Mouse (Mus musculus): ENCODE data around the gene Fgf12. TPM values are rescaled to one million over a fixed set of nuclear protein-coding genes. Genes with fewer than 3 reads are reported as not detected.

Gene Fgf12
- polyA plus RNA-seq, 2 experiments = 0.06 TPM; not detected in 1

GRCm38 (mm10) chr16:28454821-28455220 is 298.0 kb downstream of the Fgf12 start:
- no peak overlapping the region for H3K4me2 ChIP-seq (ENCODE audit: low read depth)
- 36% methylated on average over 3 of the region's 3 CpGs for WGBS (ENCODE audit: insufficient replicate concordance)
- H3K9me3 ChIP-seq (ENCODE audit: control insufficient read depth, low read length) = no peaks in the 10 kb centered on the region
- H3K4me3 ChIP-seq (ENCODE audit: insufficient read depth in 1 of 2, low read depth in 2 of 2, low read length in 2 of 2) = no peak overlapping the region
- no peak overlapping the region for H3K27ac ChIP-seq
- no peak overlapping the region for H3K9ac ChIP-seq (replicated peaks)
- no peaks in the 10 kb centered on the region for H3K4me1 ChIP-seq (replicated peaks; ENCODE audit: control insufficient read depth in 2 of 2, insufficient read depth in 2 of 2, low read length in 1 of 2)
- DNase-seq (ENCODE audit: low read depth in 3 of 3, low spot score in 3 of 3) (no peak), ATAC-seq (ENCODE audit: insufficient read depth) (no peak)
- H3K36me3 ChIP-seq (replicated peaks; ENCODE audit: control insufficient read depth, insufficient read depth, low read depth) = no peaks in the 10 kb centered on the region
- TF ChIP-seq EP300 (IDR thresholded peaks at IDR 0.05; ENCODE audit: low read depth) (no peak), CTCF (IDR thresholded peaks at IDR 0.05; ENCODE audit: low read depth) (no peak)
- H3K27me3 ChIP-seq (ENCODE audit: control insufficient read depth, insufficient read depth, low read length) = no peaks in the 10 kb centered on the region

GRCm38 (mm10) chr16:28447114-28447455 is 305.8 kb downstream of the Fgf12 start:
- no peak overlapping the region for H3K27ac ChIP-seq

GRCm38 (mm10) chr16:28446334-28447113 is 306.3 kb downstream of the Fgf12 start:
- DNase-seq (ENCODE audit: low read depth in 3 of 3, low spot score in 3 of 3) = no peak
- H3K9me3 ChIP-seq (ENCODE audit: control insufficient read depth, low read length) = no peaks in the 10 kb centered on the region
- peak overlapping the region; percentile 6 to 39 for H3K4me3 ChIP-seq (ENCODE audit: insufficient read depth in 1 of 2, low read depth in 2 of 2, low read length in 2 of 2)
- peaks cover 43% of the 10 kb centered on the region for H3K27me3 ChIP-seq (ENCODE audit: control insufficient read depth, insufficient read depth, low read length)
- H3K9ac ChIP-seq (replicated peaks) = no peak overlapping the region
- no peaks in the 10 kb centered on the region for H3K4me1 ChIP-seq (replicated peaks; ENCODE audit: control insufficient read depth in 2 of 2, insufficient read depth in 2 of 2, low read length in 1 of 2)
- no peak overlapping the region for H3K27ac ChIP-seq
- no peak for ATAC-seq (ENCODE audit: insufficient read depth)
- no peaks in the 10 kb centered on the region for H3K36me3 ChIP-seq (replicated peaks; ENCODE audit: control insufficient read depth, insufficient read depth, low read depth)
- 2% methylated on average over 57 of the region's 82 CpGs for WGBS (ENCODE audit: insufficient replicate concordance)
- TF ChIP-seq EP300 (IDR thresholded peaks at IDR 0.05; ENCODE audit: low read depth) = no peak
- no peak for TF ChIP-seq CTCF (IDR thresholded peaks at IDR 0.05; ENCODE audit: low read depth)
- peak overlapping the region; percentile 44 for H3K4me2 ChIP-seq (ENCODE audit: low read depth)

More at GRCm38 (mm10) chr16:28447114-28447455, 305.8 kb downstream of the Fgf12 start:
- DNase-seq (ENCODE audit: low read depth in 3 of 3, low spot score in 3 of 3) = no peak
- H3K4me1 ChIP-seq (replicated peaks; ENCODE audit: control insufficient read depth in 2 of 2, insufficient read depth in 2 of 2, low read length in 1 of 2) = no peaks in the 10 kb centered on the region
- TF ChIP-seq EP300 (IDR thresholded peaks at IDR 0.05; ENCODE audit: low read depth) = no peak
- no peak for TF ChIP-seq CTCF (IDR thresholded peaks at IDR 0.05; ENCODE audit: low read depth)
- no peak overlapping the region for H3K9ac ChIP-seq (replicated peaks)
- H3K4me2 ChIP-seq (ENCODE audit: low read depth) = no peak overlapping the region; the same call in 1 of the 2 replicates
- no peak for ATAC-seq (ENCODE audit: insufficient read depth)
- peaks cover 43% of the 10 kb centered on the region for H3K27me3 ChIP-seq (ENCODE audit: control insufficient read depth, insufficient read depth, low read length)
- no peaks in the 10 kb centered on the region for H3K9me3 ChIP-seq (ENCODE audit: control insufficient read depth, low read length)
- H3K4me3 ChIP-seq (ENCODE audit: insufficient read depth in 1 of 2, low read depth in 2 of 2, low read length in 2 of 2) = no peak overlapping the region
- no peaks in the 10 kb centered on the region for H3K36me3 ChIP-seq (replicated peaks; ENCODE audit: control insufficient read depth, insufficient read depth, low read depth)
- 1% methylated on average over 4 of the region's 6 CpGs for WGBS (ENCODE audit: insufficient replicate concordance)

- Histone ChIP-seq H3K4me3 (ENCODE audit: insufficient read depth in 1 of 2, low read depth in 2 of 2, low read length in 2 of 2) (peak overlapping the region; percentile 6 to 39; a peak in 3 of 4 replicates), H3K36me3 (replicated peaks; ENCODE audit: control insufficient read depth, insufficient read depth, low read depth) (no peaks in the 10 kb centered on the region), H3K9me3 (ENCODE audit: control insufficient read depth, low read length) (no peaks in the 10 kb centered on the region), H3K4me1 (replicated peaks; ENCODE audit: control insufficient read depth in 2 of 2, insufficient read depth in 2 of 2, low read length in 1 of 2) (no peaks in the 10 kb centered on the region), H3K4me2 (ENCODE audit: low read depth) (peak overlapping the region; percentile 44), H3K27me3 (ENCODE audit: control insufficient read depth, insufficient read depth, low read length) (peaks cover 43% of the 10 kb centered on the region), H3K9ac (replicated peaks) (no peak overlapping the region), H3K27ac (no peak overlapping the region)
- under 1% methylated on average over 38 of the region's 42 CpGs for WGBS (ENCODE audit: insufficient replicate concordance)
- no peak for TF ChIP-seq CTCF (IDR thresholded peaks at IDR 0.05; ENCODE audit: low read depth)
- TF ChIP-seq EP300 (IDR thresholded peaks at IDR 0.05; ENCODE audit: low read depth) = no peak
- ATAC-seq (ENCODE audit: insufficient read depth) (no peak), DNase-seq (ENCODE audit: low read depth in 3 of 3, low spot score in 3 of 3) (no peak)
Measured at GRCm38 (mm10) chr16:28445800-28446333, 307.0 kb downstream of the Fgf12 start.

GRCm38 (mm10) chr16:28444993-28445799 is 307.7 kb downstream of the Fgf12 start:
- peak overlapping the region in 1 of 2 experiments; percentile 6; a peak in 3 of 4 replicates for H3K4me3 ChIP-seq (ENCODE audit: insufficient read depth in 1 of 2, low read depth in 2 of 2, low read length in 2 of 2)
- WGBS (ENCODE audit: insufficient replicate concordance) = 2% methylated on average over 51 of the region's 51 CpGs

More at GRCm38 (mm10) chr16:28444993-28445799, 307.7 kb downstream of the Fgf12 start:
- peaks cover 43% of the 10 kb centered on the region for H3K27me3 ChIP-seq (ENCODE audit: control insufficient read depth, insufficient read depth, low read length)
- H3K4me2 ChIP-seq (ENCODE audit: low read depth) = peak overlapping the region; percentile 44
- H3K36me3 ChIP-seq (replicated peaks; ENCODE audit: control insufficient read depth, insufficient read depth, low read depth) = no peaks in the 10 kb centered on the region
- H3K4me1 ChIP-seq (replicated peaks; ENCODE audit: control insufficient read depth in 2 of 2, insufficient read depth in 2 of 2, low read length in 1 of 2) = no peaks in the 10 kb centered on the region
- no peak overlapping the region for H3K9ac ChIP-seq (replicated peaks)
- DNase-seq (ENCODE audit: low read depth in 3 of 3, low spot score in 3 of 3) (no peak), ATAC-seq (ENCODE audit: insufficient read depth) (no peak)
- H3K27ac ChIP-seq = no peak overlapping the region
- TF ChIP-seq EP300 (IDR thresholded peaks at IDR 0.05; ENCODE audit: low read depth) (no peak), CTCF (IDR thresholded peaks at IDR 0.05; ENCODE audit: low read depth) (no peak)
- H3K9me3 ChIP-seq (ENCODE audit: control insufficient read depth, low read length) = no peaks in the 10 kb centered on the region

All from liver, embryonic 14.5 days (tissue).